10 mouse cellular contexts compared by ENCODE assay signal in the genomic region with DNA sequence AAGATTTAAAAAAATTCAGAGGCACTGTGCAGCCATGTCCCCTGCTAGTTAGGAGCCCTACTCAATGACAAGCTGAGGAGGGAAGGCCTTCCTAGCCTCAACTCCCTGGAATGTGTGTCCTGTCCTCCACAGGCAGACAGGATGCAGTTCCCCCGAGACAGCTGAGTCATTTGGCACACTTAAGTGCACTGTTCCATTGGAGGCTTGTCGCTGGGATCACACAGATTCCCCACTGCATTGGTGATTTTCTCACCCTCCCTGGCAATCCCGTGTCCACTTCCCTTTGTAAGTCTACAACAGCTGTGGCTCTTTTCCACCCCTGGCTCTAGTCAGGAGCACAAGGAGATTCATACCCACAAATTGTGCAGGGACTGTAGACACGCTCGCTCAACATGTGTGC. TPM values are rescaled to one million over a fixed set of nuclear protein-coding genes. Genes with fewer than 3 reads are reported as not detected.
DNase-seq lines count a peak whose midpoint lies in the region; ATAC-seq and TF ChIP-seq lines count a peak whose summit lies in the region.
"Had no signal": no experiment of that assay in that cellular context is flagged by ENCODE, and none has a peak within 500 bp of the region (broad histone marks: within the 10 kb centered on the region; RNA-seq: fewer than 3 reads in every experiment).

No protein-coding gene starts in this region.

- H3K4me1 ChIP-seq in limb, embryonic 14.5 days (ENCODE audit: control insufficient read depth, insufficient read depth, low read length): no peaks in the 10 kb centered on the region
- no peaks in the 10 kb centered on the region for H3K4me1 ChIP-seq in limb, embryonic 10.5 days
- peaks cover 19% of the 10 kb centered on the region for H3K4me1 ChIP-seq in heart, embryonic 12.5 days (replicated peaks)
- no peaks in the 10 kb centered on the region for H3K4me1 ChIP-seq in forebrain, embryonic 14.5 days (ENCODE audit: control insufficient read depth, insufficient read depth, low read length)
- H3K4me1 ChIP-seq in midbrain, embryonic 15.5 days: no peaks in the 10 kb centered on the region
- H3K4me1 ChIP-seq: neural tube, embryonic 12.5 days had no signal

- no peak overlapping the region for H3K9ac ChIP-seq in limb, embryonic 14.5 days (ENCODE audit: low read depth, low read length, severe bottlenecking)
- H3K9ac ChIP-seq in heart, embryonic 12.5 days: no peak overlapping the region
- H3K9ac ChIP-seq in forebrain, embryonic 14.5 days (ENCODE audit: low read length): no peak overlapping the region
- no peak overlapping the region for H3K9ac ChIP-seq in midbrain, embryonic 15.5 days
- H3K9ac ChIP-seq: neural tube, embryonic 12.5 days; stomach, embryonic 15.5 days had no signal

- 63% methylated on average over 5 of the region's 5 CpGs for WGBS in limb, embryonic 14.5 days
- WGBS in limb, embryonic 10.5 days: 72% methylated on average over 5 of the region's 5 CpGs
- WGBS in heart, embryonic 12.5 days: 40% methylated on average over 5 of the region's 5 CpGs
- 80% methylated on average over 5 of the region's 5 CpGs for WGBS in forebrain, embryonic 14.5 days
- WGBS in midbrain, embryonic 15.5 days: 82% methylated on average over 5 of the region's 5 CpGs

- DNase-seq in limb, embryonic 14.5 days (ENCODE audit: low spot score): peak; percentile 35
- DNase-seq in limb, embryonic 10.5 days (ENCODE audit: low spot score): no peak
- peak; percentile 64 to 70 for DNase-seq in adrenal gland, postnatal 36 days
- DNase-seq in lung, postnatal 25 days (ENCODE audit: low spot score): peak; percentile 46
- no peak for DNase-seq in forebrain, embryonic 14.5 days (ENCODE audit: low spot score)
- DNase-seq in frontal cortex, postnatal 36 days (ENCODE audit: low spot score in 2 of 2): no peak

- H3K27ac ChIP-seq in limb, embryonic 14.5 days (replicated peaks; ENCODE audit: low read depth, low read length): no peak overlapping the region
- H3K27ac ChIP-seq in limb, embryonic 10.5 days: no peak overlapping the region
- H3K27ac ChIP-seq in heart, embryonic 12.5 days (ENCODE audit: poor library complexity, severe bottlenecking): peak overlapping the region; percentile 50
- no peak overlapping the region for H3K27ac ChIP-seq in forebrain, embryonic 14.5 days (ENCODE audit: low read depth, low read length)
- H3K27ac ChIP-seq in midbrain, embryonic 15.5 days: no peak overlapping the region
- H3K27ac ChIP-seq: neural tube, embryonic 12.5 days; stomach, embryonic 15.5 days had no signal

- H3K27me3 ChIP-seq in limb, embryonic 14.5 days (ENCODE audit: control insufficient read depth, insufficient read depth, low read length): no peaks in the 10 kb centered on the region
- no peaks in the 10 kb centered on the region for H3K27me3 ChIP-seq in limb, embryonic 10.5 days (ENCODE audit: low read depth, poor library complexity, severe bottlenecking)
- H3K27me3 ChIP-seq in heart, embryonic 12.5 days (replicated peaks): no peaks in the 10 kb centered on the region
- H3K27me3 ChIP-seq in forebrain, embryonic 14.5 days (replicated peaks; ENCODE audit: control insufficient read depth, insufficient read depth, low read length): no peaks in the 10 kb centered on the region
- no peaks in the 10 kb centered on the region for H3K27me3 ChIP-seq in midbrain, embryonic 15.5 days (replicated peaks)
- H3K27me3 ChIP-seq: neural tube, embryonic 12.5 days; stomach, embryonic 15.5 days had no signal

- H3K9me3 ChIP-seq in limb, embryonic 14.5 days (ENCODE audit: control insufficient read depth, low read length): no peaks in the 10 kb centered on the region
- H3K9me3 ChIP-seq in limb, embryonic 10.5 days (replicated peaks): no peaks in the 10 kb centered on the region
- H3K9me3 ChIP-seq in heart, embryonic 12.5 days (replicated peaks): no peaks in the 10 kb centered on the region
- no peaks in the 10 kb centered on the region for H3K9me3 ChIP-seq in forebrain, embryonic 14.5 days (replicated peaks; ENCODE audit: control insufficient read depth, low read length)
- no peaks in the 10 kb centered on the region for H3K9me3 ChIP-seq in midbrain, embryonic 15.5 days
- H3K9me3 ChIP-seq: neural tube, embryonic 12.5 days; stomach, embryonic 15.5 days had no signal

- no peak overlapping the region for H3K4me2 ChIP-seq in limb, embryonic 14.5 days (replicated peaks; ENCODE audit: low read depth, low read length, severe bottlenecking)
- H3K4me2 ChIP-seq in heart, embryonic 12.5 days: no peak overlapping the region
- H3K4me2 ChIP-seq in forebrain, embryonic 14.5 days (ENCODE audit: low read length): no peak overlapping the region
- no peak overlapping the region for H3K4me2 ChIP-seq in midbrain, embryonic 15.5 days
- H3K4me2 ChIP-seq: neural tube, embryonic 12.5 days; stomach, embryonic 15.5 days had no signal

- no peak for ATAC-seq in limb, embryonic 14.5 days (ENCODE audit: low FRiP score, low read depth)
- ATAC-seq in heart, embryonic 12.5 days (ENCODE audit: insufficient number of reproducible peaks, low FRiP score): peak; percentile 41; the same call in 1 of the 2 replicates
- ATAC-seq in forebrain, embryonic 14.5 days: no peak
- no peak for ATAC-seq in midbrain, embryonic 15.5 days (replicated peaks)

- H3K36me3 ChIP-seq in limb, embryonic 14.5 days (ENCODE audit: control insufficient read depth, insufficient read depth, low read length): peaks cover 7% of the 10 kb centered on the region; the same call in 1 of the 2 replicates
- peaks cover 10% of the 10 kb centered on the region for H3K36me3 ChIP-seq in limb, embryonic 10.5 days
- 0 out of 2 replicates have a peak, but pooled peaks cover 10% of the 10 kb centered on the region for H3K36me3 ChIP-seq in heart, embryonic 12.5 days
- no peaks in the 10 kb centered on the region for H3K36me3 ChIP-seq in forebrain, embryonic 14.5 days (ENCODE audit: control insufficient read depth, insufficient read depth, low read length)
- H3K36me3 ChIP-seq in midbrain, embryonic 15.5 days (replicated peaks): no peaks in the 10 kb centered on the region
- H3K36me3 ChIP-seq: stomach, embryonic 15.5 days had no signal

- H3K4me3 ChIP-seq in limb, embryonic 14.5 days (replicated peaks; ENCODE audit: low read length): no peak overlapping the region
- no peak overlapping the region for H3K4me3 ChIP-seq in limb, embryonic 10.5 days
- H3K4me3 ChIP-seq in heart, embryonic 12.5 days: no peak overlapping the region
- H3K4me3 ChIP-seq in forebrain, embryonic 14.5 days (ENCODE audit: low read depth, low read length): no peak overlapping the region
- H3K4me3 ChIP-seq in midbrain, embryonic 15.5 days: no peak overlapping the region
- H3K4me3 ChIP-seq: neural tube, embryonic 12.5 days; stomach, embryonic 15.5 days had no signal

- TF ChIP-seq POLR2A in limb, embryonic 14.5 days (IDR thresholded peaks at IDR 0.05; ENCODE audit: borderline replicate concordance, extremely low read depth, insufficient read depth, insufficient read length): no peak

RNA-seq across cellular contexts. Expression of gene Agpat3, which starts 14.1 kb away (rescaled TPM):
- polyA plus RNA-seq in limb, embryonic 14.5 days (2012; rRNA removed): 83.0 and 109 TPM in 2 replicates
- polyA plus RNA-seq in limb, embryonic 14.5 days (2014; fragmentation: Nextera tagmentation; extraction: Ambion mirVana): 89.7 and 111 TPM in 2 replicates
- polyA plus RNA-seq in limb, embryonic 10.5 days (2016; fragmentation: Nextera tagmentation; extraction: Ambion mirVana): 38.7 and 38.8 TPM in 2 replicates
- 100 to 1,000 TPM; 293 to 406 TPM for total RNA-seq in adrenal gland, postnatal 36 days (2021)
- polyA plus RNA-seq in heart, embryonic 12.5 days (2016; fragmentation: Nextera tagmentation; extraction: Ambion mirVana): 46.1 and 48.7 TPM in 2 replicates
- 46.0 and 63.2 TPM in 2 replicates for polyA plus RNA-seq in forebrain, embryonic 14.5 days (2014; fragmentation: Nextera tagmentation; extraction: Ambion mirVana)
- 73.4 and 77.7 TPM in 2 replicates for polyA plus RNA-seq in midbrain, embryonic 15.5 days (2015; fragmentation: Nextera tagmentation; extraction: Ambion mirVana)

Comparison
In these comparisons a context has a peak if more than half of its experiments do, and no peak if none do; other contexts are left out.
1. DNase-seq: peak in limb, embryonic 14.5 days (single experiment), adrenal gland, postnatal 36 days (2 of 2) and lung, postnatal 25 days (single experiment); none in limb, embryonic 10.5 days (single experiment), forebrain, embryonic 14.5 days (single experiment) and frontal cortex, postnatal 36 days (0 of 2).